Mouse (Mus musculus) hindbrain, embryonic 16.5 days (tissue): Measurements from ENCODE around the gene Zfp60. TPM values are rescaled to one million over a fixed set of nuclear protein-coding genes. Genes with fewer than 3 reads are reported as not detected.
"Not testable (repeated sequence)": the region's sequence is repeated elsewhere in the genome, so short reads cannot be mapped to it uniquely, and the experiment has no call there.

ENCODE experiments used
- ATAC-seq: fragments of 200-750 bp; cut with Nextera tagmentation; 2 replicates; pipeline ENCODE4 v1.8.0; 2017; ENCODE audit warnings: moderate TSS enrichment, moderate library complexity
- H3K27ac ChIP-seq: fragments of 300-500 bp; sonication (generic); 2 replicates; pipeline ENCODE4 v1.5.1; 2014; ENCODE audit warnings: low read depth, mild to moderate bottlenecking, control low read depth, low read length, moderate library complexity
- H3K27me3 ChIP-seq: fragments of 300-500 bp; sonication (generic); replicated peaks from 2 replicates; pipeline ENCODE4 v1.6.1; 2014; ENCODE audit warnings: low read length; ENCODE audit not compliant: control insufficient read depth, insufficient read depth
- H3K36me3 ChIP-seq: fragments of 300-500 bp; sonication (generic); 2 replicates; pipeline ENCODE4 v1.6.1; 2014; ENCODE audit warnings: mild to moderate bottlenecking, low read length, moderate library complexity, mixed read lengths; ENCODE audit not compliant: control insufficient read depth, insufficient read depth
- H3K4me1 ChIP-seq: fragments of 300-500 bp; sonication (generic); 2 replicates; pipeline ENCODE4 v1.6.1; 2014; ENCODE audit warnings: low read depth, low read length; ENCODE audit not compliant: control insufficient read depth, insufficient read depth
- H3K4me2 ChIP-seq: fragments of 300-500 bp; sonication (generic); 2 replicates; pipeline ENCODE4 v1.6.1; 2014; ENCODE audit warnings: mild to moderate bottlenecking, low read length, control low read depth, moderate library complexity
- H3K4me3 ChIP-seq: fragments of 300-500 bp; sonication (generic); 2 replicates; pipeline ENCODE4 v1.5.1; 2014; ENCODE audit warnings: mild to moderate bottlenecking, low read length, control low read depth, moderate library complexity
- H3K9ac ChIP-seq: fragments of 300-500 bp; sonication (generic); 2 replicates; pipeline ENCODE4 v1.6.1; 2014; ENCODE audit warnings: low read depth, mild to moderate bottlenecking, control low read depth, low read length, moderate library complexity
- H3K9me3 ChIP-seq: fragments of 300-500 bp; sonication (generic); 2 replicates; pipeline ENCODE4 v1.6.1; 2014; ENCODE audit warnings: mild to moderate bottlenecking, low read length, moderate library complexity; ENCODE audit not compliant: control insufficient read depth
- WGBS: fragments of 180-500 bp; shearing (Covaris S2); extraction: QIAGEN DNeasy Blood & Tissue Kit; methylation state at CpG from one replicate; pipeline ENCODE4 v1.1.7; 2014; 5-methylcytosine and 5-hydroxymethylcytosine counted together
- polyA plus RNA-seq: library from polyadenylated mRNA; unstranded; fragments of >200 nt; fragmentation: Nextera tagmentation; extraction: Ambion mirVana; gene quantifications from 2 replicates; pipeline ENCODE4 v1.2.1, GENCODE M21; 2015

The Zfp60 gene
- polyA plus RNA-seq, 1 experiment from 2014 or later = 84.1 TPM

GRCm38 (mm10) chr7:27757048-27757375 is 25.8 kb downstream of the Zfp60 start:
- Histone ChIP-seq H3K36me3 (peaks cover 3% of the 10 kb centered on the region; the same call in 1 of the 2 replicates), H3K4me2 (no peak overlapping the region), H3K27ac (no peak overlapping the region), H3K9ac (no peak overlapping the region), H3K4me1 (peaks cover 8% of the 10 kb centered on the region), H3K27me3 (no peaks in the 10 kb centered on the region), H3K9me3 (no peaks in the 10 kb centered on the region), H3K4me3 (no peak overlapping the region)
- 15% methylated on average over 3 of the region's 3 CpGs for WGBS
- no peak for ATAC-seq

- no peak for ATAC-seq
- Histone ChIP-seq H3K27ac (no peak overlapping the region), H3K4me2 (peak overlapping the region; percentile 46), H3K36me3 (no peaks in the 10 kb centered on the region), H3K27me3 (no peaks in the 10 kb centered on the region), H3K4me3 (peak overlapping the region; percentile 20), H3K9ac (no peak overlapping the region), H3K4me1 (no peaks in the 10 kb centered on the region; the same call in 1 of the 2 replicates), H3K9me3 (no peaks in the 10 kb centered on the region)
- WGBS = 17% methylated on average over 17 of the region's 17 CpGs
Measured at GRCm38 (mm10) chr7:27765176-27765886, 34.1 kb downstream of the Zfp60 start.

GRCm38 (mm10) chr7:27789306-27789705 is 58.1 kb downstream of the Zfp60 start:
- Histone ChIP-seq H3K4me3 (no peak overlapping the region), H3K36me3 (no peaks in the 10 kb centered on the region), H3K9me3 (0 out of 2 replicates have a peak, but pooled peaks cover 3% of the 10 kb centered on the region), H3K9ac (no peak overlapping the region), H3K4me1 (no peaks in the 10 kb centered on the region), H3K27me3 (no peaks in the 10 kb centered on the region), H3K27ac (no peak overlapping the region), H3K4me2 (no peak overlapping the region)
- 86% methylated on average over 5 of the region's 5 CpGs for WGBS
- ATAC-seq = no peak

- not testable (repeated sequence) for ATAC-seq, H3K4me3 ChIP-seq, H3K9ac ChIP-seq, H3K4me2 ChIP-seq, H3K9me3 ChIP-seq, H3K27ac ChIP-seq, H3K27me3 ChIP-seq, H3K4me1 ChIP-seq, H3K36me3 ChIP-seq
- WGBS = 61% methylated on average over 2 of the region's 3 CpGs
Measured at GRCm38 (mm10) chr7:27793865-27794264, 62.7 kb downstream of the Zfp60 start.

GRCm38 (mm10) chr7:27794566-27794965 is 63.4 kb downstream of the Zfp60 start:
- ATAC-seq = no peak
- no peaks in the 10 kb centered on the region for H3K27me3 ChIP-seq
- H3K36me3 ChIP-seq = no peaks in the 10 kb centered on the region
- H3K4me3 ChIP-seq = no peak overlapping the region
- H3K9me3 ChIP-seq = no peaks in the 10 kb centered on the region; the same call in 1 of the 2 replicates
- no peak overlapping the region for H3K9ac ChIP-seq
- H3K4me1 ChIP-seq = no peaks in the 10 kb centered on the region
- H3K4me2 ChIP-seq = no peak overlapping the region
- H3K27ac ChIP-seq = no peak overlapping the region

GRCm38 (mm10) chr7:27797906-27798811 is 67.0 kb downstream of the Zfp60 start:
- no peaks in the 10 kb centered on the region for H3K36me3 ChIP-seq
- no peaks in the 10 kb centered on the region for H3K27me3 ChIP-seq
- H3K4me3 ChIP-seq = no peak overlapping the region
- H3K4me2 ChIP-seq = peak overlapping the region; percentile 27; the same call in 1 of the 2 replicates
- ATAC-seq = peak; percentile 60; the same call in 1 of the 2 replicates
- H3K4me1 ChIP-seq = no peaks in the 10 kb centered on the region
- H3K27ac ChIP-seq = no peak overlapping the region
- no peak overlapping the region for H3K9ac ChIP-seq
- H3K9me3 ChIP-seq = no peaks in the 10 kb centered on the region; the same call in 1 of the 2 replicates
- WGBS = 20% methylated on average over 8 of the region's 8 CpGs

GRCm38 (mm10) chr7:27801137-27801536 is 69.9 kb downstream of the Zfp60 start:
- Histone ChIP-seq H3K9me3 (no peaks in the 10 kb centered on the region; the same call in 1 of the 2 replicates), H3K27me3 (no peaks in the 10 kb centered on the region), H3K36me3 (no peaks in the 10 kb centered on the region), H3K9ac (no peak overlapping the region), H3K4me1 (peaks cover 2% of the 10 kb centered on the region; the same call in 1 of the 2 replicates), H3K4me3 (no peak overlapping the region), H3K4me2 (no peak overlapping the region), H3K27ac (no peak overlapping the region)
- ATAC-seq = no peak
- 50% methylated on average over 2 of the region's 2 CpGs for WGBS

GRCm38 (mm10) chr7:27802986-27803385 is 71.8 kb downstream of the Zfp60 start:
- H3K27ac ChIP-seq = no peak overlapping the region
- H3K4me3 ChIP-seq = no peak overlapping the region
- no peaks in the 10 kb centered on the region for H3K36me3 ChIP-seq
- H3K27me3 ChIP-seq = no peaks in the 10 kb centered on the region
- H3K4me2 ChIP-seq = no peak overlapping the region
- 70% methylated on average over 5 of the region's 5 CpGs for WGBS
- no peak for ATAC-seq
- H3K9ac ChIP-seq = no peak overlapping the region
- peaks cover 2% of the 10 kb centered on the region; the same call in 1 of the 2 replicates for H3K4me1 ChIP-seq
- H3K9me3 ChIP-seq = no peaks in the 10 kb centered on the region
